In the genomic region with DNA sequence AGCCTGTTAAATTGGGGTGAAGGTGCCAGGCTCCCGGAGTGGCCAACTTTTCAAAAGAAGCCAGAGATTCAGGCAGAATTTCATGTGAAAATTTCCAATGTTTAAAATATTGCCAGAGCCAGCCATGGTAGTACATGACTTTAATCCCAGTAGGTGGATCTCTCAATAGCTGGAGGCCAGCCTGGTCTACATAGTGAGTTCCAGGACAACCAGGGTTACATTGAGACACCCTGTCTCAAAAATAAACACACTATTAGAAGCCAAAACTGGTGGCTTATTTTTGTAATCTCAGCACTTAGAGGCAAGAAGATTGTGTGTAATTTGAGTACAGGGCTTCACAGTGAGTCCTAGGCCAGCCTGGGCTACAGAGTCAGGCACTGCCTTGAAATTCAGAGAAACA, we compare ENCODE assay signal across 10 mouse cellular contexts. TPM values are rescaled to one million over a fixed set of nuclear protein-coding genes. Genes with fewer than 3 reads are reported as not detected.
DNase-seq lines count a peak whose midpoint lies in the region; ATAC-seq and TF ChIP-seq lines count a peak whose summit lies in the region.
"Had no signal": no experiment of that assay in that cellular context is flagged by ENCODE, and none has a peak within 500 bp of the region (broad histone marks: within the 10 kb centered on the region; RNA-seq: fewer than 3 reads in every experiment).

No protein-coding gene starts in this region.

- no peak for TF ChIP-seq POLR2A in heart, adult 2 months (IDR thresholded peaks at IDR 0.05; ENCODE audit: insufficient read depth, low read depth, low read length)

- DNase-seq in heart, adult 2 months: no peak
- no peak for DNase-seq in heart, adult 18-20 months
- no peak for DNase-seq in lung, postnatal 14 days
- no peak for DNase-seq in cerebellum, adult 18-20 months
- DNase-seq in embryo, embryonic 9.5 days (ENCODE audit: extremely low spot score): no peak

- WGBS in heart, adult 2 months: 93% methylated on average over 1 of the region's 1 CpGs
- WGBS in lung, embryonic 15.5 days: 96% methylated on average over 1 of the region's 1 CpGs
- WGBS in forebrain, embryonic 12.5 days: 90% methylated on average over 1 of the region's 1 CpGs
- WGBS in limb, embryonic 15.5 days: 86% methylated on average over 1 of the region's 1 CpGs

- TF ChIP-seq CTCF in heart, adult 2 months (IDR thresholded peaks at IDR 0.05): no peak

- no peaks in the 10 kb centered on the region for H3K27me3 ChIP-seq in heart, adult 2 months (ENCODE audit: control insufficient read depth, insufficient read depth, low read length)
- peaks cover 18% of the 10 kb centered on the region for H3K27me3 ChIP-seq in lung, embryonic 15.5 days
- peaks cover 60% of the 10 kb centered on the region for H3K27me3 ChIP-seq in forebrain, embryonic 12.5 days
- peaks cover 19% of the 10 kb centered on the region for H3K27me3 ChIP-seq in limb, embryonic 15.5 days

- ATAC-seq in lung, embryonic 15.5 days (ENCODE audit: borderline replicate concordance, extremely low read depth, low FRiP score, low TSS enrichment): no peak
- no peak for ATAC-seq in forebrain, embryonic 12.5 days (ENCODE audit: low FRiP score)
- no peak for ATAC-seq in limb, embryonic 15.5 days (ENCODE audit: insufficient number of reproducible peaks, low FRiP score, low TSS enrichment, low read depth)

- H3K4me2 ChIP-seq in lung, embryonic 15.5 days: no peak overlapping the region
- no peak overlapping the region for H3K4me2 ChIP-seq in forebrain, embryonic 12.5 days
- H3K4me2 ChIP-seq in limb, embryonic 15.5 days: no peak overlapping the region
- H3K4me2 ChIP-seq: lung, embryonic 14.5 days had no signal

- no peak overlapping the region for H3K4me3 ChIP-seq in heart, adult 2 months
- no peak overlapping the region for H3K4me3 ChIP-seq in lung, embryonic 15.5 days
- H3K4me3 ChIP-seq in forebrain, embryonic 12.5 days (replicated peaks): no peak overlapping the region
- H3K4me3 ChIP-seq in limb, embryonic 15.5 days: no peak overlapping the region

- intact Hi-C loops in heart, adult 2 months (cut with DNase I): loop anchor here (1.0 to 2.0 kb wide), 3 partner anchors 17 to 101 kb away; no protein-coding TSS in a partner anchor

- H3K36me3 ChIP-seq in heart, adult 2 months (ENCODE audit: control insufficient read depth, insufficient read depth, low read length): no peaks in the 10 kb centered on the region
- H3K36me3 ChIP-seq in lung, embryonic 15.5 days: peaks cover 11% of the 10 kb centered on the region; the same call in 1 of the 2 replicates
- no peaks in the 10 kb centered on the region for H3K36me3 ChIP-seq in forebrain, embryonic 12.5 days (replicated peaks)
- H3K36me3 ChIP-seq in limb, embryonic 15.5 days: peaks cover 29% of the 10 kb centered on the region

- no peak overlapping the region for H3K9ac ChIP-seq in heart, adult 2 months (ENCODE audit: low read depth, low read length)
- H3K9ac ChIP-seq in lung, embryonic 15.5 days: no peak overlapping the region
- H3K9ac ChIP-seq in forebrain, embryonic 12.5 days: peak overlapping the region; percentile 12; the same call in 1 of the 2 replicates
- H3K9ac ChIP-seq in limb, embryonic 15.5 days: no peak overlapping the region
- H3K9ac ChIP-seq: lung, embryonic 14.5 days had no signal

- H3K4me1 ChIP-seq in heart, adult 2 months (ENCODE audit: control insufficient read depth, insufficient read depth, low read length): peaks cover 16% of the 10 kb centered on the region
- peaks cover 86% of the 10 kb centered on the region for H3K4me1 ChIP-seq in lung, embryonic 15.5 days
- peaks cover 92% of the 10 kb centered on the region for H3K4me1 ChIP-seq in forebrain, embryonic 12.5 days
- peaks cover 88% of the 10 kb centered on the region for H3K4me1 ChIP-seq in limb, embryonic 15.5 days

- no peaks in the 10 kb centered on the region for H3K9me3 ChIP-seq in lung, embryonic 15.5 days
- no peaks in the 10 kb centered on the region for H3K9me3 ChIP-seq in forebrain, embryonic 12.5 days
- no peaks in the 10 kb centered on the region for H3K9me3 ChIP-seq in limb, embryonic 15.5 days

- no peaks in the 10 kb centered on the region for H3K79me2 ChIP-seq in heart, adult 2 months (replicated peaks; ENCODE audit: control insufficient read depth, insufficient read depth, low read length)

- TF ChIP-seq EP300 in heart, adult 2 months (IDR thresholded peaks at IDR 0.05; ENCODE audit: insufficient read depth, low read depth, low read length): no peak

- peak overlapping the region; percentile 34 for H3K27ac ChIP-seq in heart, adult 2 months
- 0 out of 2 replicates have a peak overlapping the region, but pooled peaks have one; percentile 27 for H3K27ac ChIP-seq in lung, embryonic 15.5 days
- H3K27ac ChIP-seq in forebrain, embryonic 12.5 days: peak overlapping the region; percentile 84
- H3K27ac ChIP-seq in limb, embryonic 15.5 days: peak overlapping the region; percentile 22

RNA-seq across cellular contexts. Expression of gene Lyl1, which starts 8.7 kb away (rescaled TPM):
- total RNA-seq in heart, adult 2 months (2021): 1 to 10 TPM; 3.0 to 3.7 TPM
- polyA plus RNA-seq in heart, adult 2 months (2012; rRNA removed): 4.0 and 7.7 TPM in 2 replicates
- total RNA-seq in heart, adult 18-20 months (2021): 1 to 10 TPM; 3.1 to 4.4 TPM
- polyA plus RNA-seq in lung, embryonic 15.5 days (2015; fragmentation: Nextera tagmentation; extraction: Ambion mirVana): 11.9 and 12.1 TPM in 2 replicates
- polyA plus RNA-seq in forebrain, embryonic 12.5 days (2016; fragmentation: Nextera tagmentation; extraction: Ambion mirVana): 3.1 and 3.9 TPM in 2 replicates
- polyA plus RNA-seq in limb, embryonic 15.5 days (2015; fragmentation: Nextera tagmentation; extraction: Ambion mirVana): 5.6 and 6.0 TPM in 2 replicates

RNA-seq across cellular contexts. Expression of gene G430095P16Rik, which starts 12.9 kb away (rescaled TPM):
- total RNA-seq in heart, adult 2 months (2021): under 1 TPM in 1 of 2 experiments, not detected in 1; 0.55 TPM
- 0.70 TPM in 1 of 2 replicates, not detected in the other for polyA plus RNA-seq in heart, adult 2 months (2012; rRNA removed)
- under 1 TPM; 0.40 to 0.69 TPM for total RNA-seq in heart, adult 18-20 months (2021)
- polyA plus RNA-seq in lung, embryonic 15.5 days (2015; fragmentation: Nextera tagmentation; extraction: Ambion mirVana): 3.4 and 4.4 TPM in 2 replicates
- polyA plus RNA-seq in forebrain, embryonic 12.5 days (2016; fragmentation: Nextera tagmentation; extraction: Ambion mirVana): 2.2 and 3.5 TPM in 2 replicates
- 3.8 and 5.5 TPM in 2 replicates for polyA plus RNA-seq in limb, embryonic 15.5 days (2015; fragmentation: Nextera tagmentation; extraction: Ambion mirVana)
- total RNA-seq: layer of hippocampus, postnatal 36 days had no signal

RNA-seq across cellular contexts. Expression of gene Nacc1, which starts 22.3 kb away (rescaled TPM):
- total RNA-seq in heart, adult 2 months (2021): 10 to 100 TPM; 30.5 to 31.0 TPM
- 45.3 and 50.5 TPM in 2 replicates for polyA plus RNA-seq in heart, adult 2 months (2012; rRNA removed)
- total RNA-seq in heart, adult 18-20 months (2021): 10 to 100 TPM; 31.4 to 32.7 TPM
- 20.2 and 21.6 TPM in 2 replicates for polyA plus RNA-seq in lung, embryonic 15.5 days (2015; fragmentation: Nextera tagmentation; extraction: Ambion mirVana)
- polyA plus RNA-seq in forebrain, embryonic 12.5 days (2016; fragmentation: Nextera tagmentation; extraction: Ambion mirVana): 22.8 and 26.6 TPM in 2 replicates
- 13.5 and 13.8 TPM in 2 replicates for polyA plus RNA-seq in limb, embryonic 15.5 days (2015; fragmentation: Nextera tagmentation; extraction: Ambion mirVana)

RNA-seq across cellular contexts. Expression of gene Trmt1, which starts 23.8 kb away (rescaled TPM):
- total RNA-seq in heart, adult 2 months (2021): 10 to 100 TPM; 32.0 to 37.4 TPM
- polyA plus RNA-seq in heart, adult 2 months (2012; rRNA removed): 39.9 and 50.8 TPM in 2 replicates
- total RNA-seq in heart, adult 18-20 months (2021): 10 to 100 TPM; 34.2 to 45.1 TPM
- polyA plus RNA-seq in lung, embryonic 15.5 days (2015; fragmentation: Nextera tagmentation; extraction: Ambion mirVana): 57.5 and 58.4 TPM in 2 replicates
- polyA plus RNA-seq in forebrain, embryonic 12.5 days (2016; fragmentation: Nextera tagmentation; extraction: Ambion mirVana): 55.4 and 59.6 TPM in 2 replicates
- polyA plus RNA-seq in limb, embryonic 15.5 days (2015; fragmentation: Nextera tagmentation; extraction: Ambion mirVana): 63.3 and 64.5 TPM in 2 replicates

RNA-seq across cellular contexts. Expression of gene Ier2, which starts 47.3 kb away (rescaled TPM):
- 10 to 100 TPM; 11.8 to 13.0 TPM for total RNA-seq in heart, adult 2 months (2021)
- polyA plus RNA-seq in heart, adult 2 months (2012; rRNA removed): 6.8 and 8.1 TPM in 2 replicates
- 10 to 100 TPM; 11.2 to 13.4 TPM for total RNA-seq in heart, adult 18-20 months (2021)
- polyA plus RNA-seq in lung, embryonic 15.5 days (2015; fragmentation: Nextera tagmentation; extraction: Ambion mirVana): 91.2 and 92.0 TPM in 2 replicates
- polyA plus RNA-seq in forebrain, embryonic 12.5 days (2016; fragmentation: Nextera tagmentation; extraction: Ambion mirVana): 53.7 and 62.2 TPM in 2 replicates
- 80.6 and 81.7 TPM in 2 replicates for polyA plus RNA-seq in limb, embryonic 15.5 days (2015; fragmentation: Nextera tagmentation; extraction: Ambion mirVana)

Comparison
In these comparisons a context has a peak if more than half of its experiments do, and no peak if none do; other contexts are left out.
1. H3K27ac ChIP-seq: peak in every context shown above with its lines; median percentile 84 in forebrain, embryonic 12.5 days; 34 in heart, adult 2 months; 27 in lung, embryonic 15.5 days; 22 in limb, embryonic 15.5 days.